Mouse (Mus musculus) hindbrain, embryonic 14.5 days (tissue): ENCODE measurements at regions not wholly inside any gene's neighbourhood (a gene's known extent, or its start where the extent isn't known, plus 50 kb on each side); places are given as distances from the start of the nearest gene placed in this dataset.

Experiments
- ATAC-seq: fragments of 200-750 bp; cut with Nextera tagmentation; 2 replicates; pipeline ENCODE4 v1.8.0; 2017; ENCODE audit warnings: moderate number of reproducible peaks, mild to moderate bottlenecking, moderate TSS enrichment, moderate library complexity; ENCODE audit not compliant: low FRiP score
- DNase-seq: peaks from one replicate; pipeline ENCODE4 v3.0.0-alpha.2; 2015; ENCODE audit warnings: low spot score
- H3K27ac ChIP-seq: fragments of 300-500 bp; sonication (generic); 2 replicates; pipeline ENCODE4 v1.5.1; 2014; ENCODE audit warnings: mild to moderate bottlenecking, moderate library complexity
- H3K27me3 ChIP-seq: fragments of 300-500 bp; sonication (generic); 2 replicates; pipeline ENCODE4 v1.6.1; 2014; ENCODE audit warnings: mild to moderate bottlenecking, low read length, mixed read lengths; ENCODE audit not compliant: control insufficient read depth, insufficient read depth
- H3K36me3 ChIP-seq: fragments of 300-500 bp; sonication (generic); replicated peaks from 2 replicates; pipeline ENCODE4 v1.6.1; 2014; ENCODE audit not compliant: control insufficient read depth, insufficient read depth
- H3K4me1 ChIP-seq: fragments of 300-500 bp; sonication (generic); replicated peaks from 2 replicates; pipeline ENCODE4 v1.6.1; 2014; ENCODE audit warnings: antibody characterized with exemption, low read length, mixed read lengths; ENCODE audit not compliant: control insufficient read depth, insufficient read depth
- H3K4me2 ChIP-seq: fragments of 300-500 bp; sonication (generic); replicated peaks from 2 replicates; pipeline ENCODE4 v1.6.1; 2014; ENCODE audit warnings: mild to moderate bottlenecking, moderate library complexity
- H3K4me3 ChIP-seq: fragments of 300-500 bp; sonication (generic); replicated peaks from 2 replicates; pipeline ENCODE4 v1.5.1; 2014; ENCODE audit warnings: mild to moderate bottlenecking, low read length
- H3K9ac ChIP-seq: fragments of 300-500 bp; sonication (generic); 2 replicates; pipeline ENCODE4 v1.6.1; 2014
- H3K9me3 ChIP-seq: fragments of 300-500 bp; sonication (generic); 2 replicates; pipeline ENCODE4 v1.6.1; 2016; ENCODE audit warnings: low read length; ENCODE audit not compliant: control insufficient read depth
- WGBS: fragments of 180-500 bp; shearing (Covaris S2); extraction: QIAGEN DNeasy Blood & Tissue Kit; methylation state at CpG from one replicate; pipeline ENCODE4 v1.1.7; 2014; 5-methylcytosine and 5-hydroxymethylcytosine counted together

DNA sequence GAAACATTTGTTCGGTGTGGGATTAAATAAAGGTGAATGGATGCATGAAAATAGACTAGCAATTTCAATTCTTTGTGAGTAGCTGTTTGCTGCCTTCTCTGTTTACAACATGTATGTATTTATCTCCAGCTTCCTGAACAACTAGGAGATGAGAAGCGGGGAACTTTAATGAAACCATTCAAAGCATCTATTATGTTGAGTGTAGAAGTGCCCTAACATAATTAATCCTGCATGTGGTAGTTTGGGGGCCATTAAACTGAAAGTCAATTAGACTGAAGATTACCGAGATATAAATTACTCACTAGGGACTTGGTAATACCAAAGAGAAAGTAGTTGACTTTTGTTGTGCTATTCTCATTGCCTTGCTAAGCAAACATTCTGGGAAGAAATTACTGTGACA, 583.4 kb upstream of the Grin3a start:
- no peak overlapping the region for H3K4me3 ChIP-seq
- peak; percentile 43; the same call in 1 of the 2 replicates for ATAC-seq
- no peak overlapping the region for H3K27ac ChIP-seq
- H3K27me3 ChIP-seq, result no peaks in the 10 kb centered on the region
- H3K4me1 ChIP-seq, result no peaks in the 10 kb centered on the region
- no peaks in the 10 kb centered on the region for H3K9me3 ChIP-seq
- no peaks in the 10 kb centered on the region for H3K36me3 ChIP-seq
- DNase-seq, result peak; percentile 28
- no peak overlapping the region for H3K4me2 ChIP-seq
- WGBS, result 70% methylated on average over 3 of the region's 3 CpGs
- H3K9ac ChIP-seq, result no peak overlapping the region
